Mouse (Mus musculus): ENCODE measurements around the gene Mcemp1. TPM values are rescaled to one million over a fixed set of nuclear protein-coding genes. Genes with fewer than 3 reads are reported as not detected.
A peak's percentile ranks its signal among the peaks of the same experiment; 100 is the strongest.

Gene Mcemp1
- total and polyA plus RNA-seq, 3 experiments, result not detected

- Histone ChIP-seq H3K27ac (ENCODE audit: control insufficient read depth, low read depth, low read length) (peak overlapping the region; percentile 99), H3K27me3 (ENCODE audit: control insufficient read depth in 1 of 2, insufficient read depth in 2 of 2, low read length in 2 of 2) (no peaks in the 10 kb centered on the region), H3K4me1 (ENCODE audit: control insufficient read depth in 1 of 2, insufficient read depth in 2 of 2, low read length in 2 of 2) (peaks cover 10 to 18% of the 10 kb centered on the region in 2 experiments), H3K9ac (ENCODE audit: control insufficient read depth, low read depth, low read length, poor library complexity, severe bottlenecking) (no peak overlapping the region), H3K79me2 (ENCODE audit: control insufficient read depth, insufficient read depth, low read length, poor library complexity) (peaks cover 11% of the 10 kb centered on the region), H3K4me3 (ENCODE audit: control insufficient read depth in 1 of 2, insufficient read depth in 1 of 2, low read depth in 2 of 2, low read length in 2 of 2) (no peak overlapping the region), H3K36me3 (ENCODE audit: control insufficient read depth in 1 of 2, insufficient read depth in 2 of 2, low read length in 2 of 2) (peaks cover 0 to 24% of the 10 kb centered on the region in 2 experiments; a peak in 2 of 4 replicates), H3K9me3 (replicated peaks; ENCODE audit: insufficient read depth, low read length) (no peaks in the 10 kb centered on the region)
- TF ChIP-seq MAX (IDR thresholded peaks at IDR 0.05; ENCODE audit: low read length) (no peak), ETS1 (IDR thresholded peaks at IDR 0.05; ENCODE audit: low read depth, low read length) (no peak), TCF12 (IDR thresholded peaks at IDR 0.05; ENCODE audit: low read depth, low read length) (no peak), HCFC1 (IDR thresholded peaks at IDR 0.05; ENCODE audit: low read depth, low read length) (no peak), ZMIZ1 (IDR thresholded peaks at IDR 0.05; ENCODE audit: low read depth, low read length) (no peak), UBTF (IDR thresholded peaks at IDR 0.05; ENCODE audit: borderline replicate concordance, insufficient read depth, low read depth, low read length) (no peak), SMC3 (IDR thresholded peaks at IDR 0.05; ENCODE audit: low read depth, low read length) (peak; percentile 22; the same call in 1 of the 2 replicates), KAT2A (conservative IDR thresholded peaks at IDR 0.05; ENCODE audit: low read depth, low read length) (no peak), CTCF (IDR thresholded peaks at IDR 0.05 in 2 of 3, conservative IDR thresholded peaks at IDR 0.05 in 1 of 3; ENCODE audit: control insufficient read depth in 1 of 3, insufficient read depth in 1 of 3, low read depth in 2 of 3, low read length in 3 of 3, poor library complexity in 1 of 3, severe bottlenecking in 1 of 3) (peak in 2 of 3 experiments; percentile 43 to 53; a peak in 4 of 6 replicates), POLR2AphosphoS2 (IDR thresholded peaks at IDR 0.05; ENCODE audit: low read length) (no peak), EP300 (IDR thresholded peaks at IDR 0.05; ENCODE audit: low read depth in 1 of 2, low read length in 2 of 2) (no peak), MYB (IDR thresholded peaks at IDR 0.05; ENCODE audit: low read depth, low read length) (no peak), NRF1 (IDR thresholded peaks at IDR 0.05; ENCODE audit: insufficient read depth, low read depth, low read length, poor library complexity, severe bottlenecking) (no peak), USF2 (IDR thresholded peaks at IDR 0.05; ENCODE audit: borderline replicate concordance in 1 of 2, insufficient read depth in 1 of 2, low read depth in 1 of 2, low read length in 2 of 2) (no peak)
- DNase-seq (ENCODE audit: low read depth, low spot score), result peak; percentile 78
These were observed 37.5 kb upstream of the Mcemp1 start for GRCm38 (mm10) chr8:3628014-3628413.

DNA sequence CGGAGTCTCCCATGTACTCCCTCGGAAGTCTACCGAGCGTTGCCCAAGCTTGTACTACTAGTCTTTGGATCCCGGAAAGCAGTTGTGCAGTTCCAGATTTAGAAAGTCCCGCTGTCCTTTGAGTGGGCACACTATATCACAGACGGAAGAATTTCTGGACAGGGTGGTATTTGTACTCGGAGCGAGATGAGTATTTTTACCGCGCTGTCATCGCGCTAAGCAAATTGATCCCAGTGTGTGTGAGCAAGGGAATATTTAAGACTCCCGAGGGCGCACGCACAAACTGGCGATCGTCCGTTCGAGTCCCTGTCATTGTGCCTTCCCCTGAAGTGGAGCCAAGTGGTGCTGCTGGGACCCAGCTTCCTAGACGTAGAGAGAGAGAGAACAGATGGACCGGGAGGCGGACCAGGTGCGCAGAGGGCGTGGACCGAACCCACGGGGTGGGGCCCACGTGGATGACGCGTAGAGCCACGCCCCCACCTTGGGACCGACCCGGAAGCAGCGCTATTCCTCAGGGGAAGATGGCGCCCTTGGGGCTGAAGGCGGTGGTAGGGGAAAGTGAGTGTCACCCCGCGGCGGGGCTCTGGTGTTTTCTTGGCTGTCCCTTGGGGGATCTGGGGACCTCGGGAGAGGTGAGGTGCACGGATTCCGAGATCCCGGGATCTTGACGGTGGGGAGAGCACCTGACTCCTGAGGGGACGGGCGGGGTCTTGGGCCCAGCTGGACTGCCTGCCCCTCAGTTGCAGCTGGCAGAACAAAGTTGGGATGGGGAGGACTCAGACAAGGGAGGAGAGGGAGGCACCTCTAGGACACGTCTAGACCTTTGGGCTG lies 34.7 kb upstream of the Mcemp1 start, which contains the start of gene Stxbp2:
Gene Stxbp2, plus strand, starts transcription at position 309 of the 831 bp plus-strand sequence.
- peak; percentile 88 for DNase-seq (ENCODE audit: low read depth, low spot score)
- peak within 1 kb of the TSS; percentile 20 for H3K27ac ChIP-seq (ENCODE audit: control insufficient read depth, low read depth, low read length)
- no peak; the same call in 1 of the 2 replicates for TF ChIP-seq BHLHE40 (IDR thresholded peaks at IDR 0.05; ENCODE audit: borderline replicate concordance, low read depth, low read length)
- TF ChIP-seq HCFC1 (IDR thresholded peaks at IDR 0.05; ENCODE audit: low read depth, low read length), result peak; percentile 71
- peak; percentile 16; the same call in 1 of the 2 replicates for TF ChIP-seq ETS1 (IDR thresholded peaks at IDR 0.05; ENCODE audit: low read depth, low read length)
- no peak for TF ChIP-seq CHD1 (IDR thresholded peaks at IDR 0.05; ENCODE audit: low read depth, low read length)
- TF ChIP-seq POLR2AphosphoS2 (IDR thresholded peaks at IDR 0.05; ENCODE audit: low read length), result peak; percentile 74; the same call in 1 of the 2 replicates
- TF ChIP-seq SIN3A (IDR thresholded peaks at IDR 0.05; ENCODE audit: low read length), result peak; percentile 58
- no peak for TF ChIP-seq POLR2AphosphoS5 (IDR thresholded peaks at IDR 0.05; ENCODE audit: borderline replicate concordance, low read depth, low read length)
- TF ChIP-seq MYC (IDR thresholded peaks at IDR 0.05; ENCODE audit: low read depth, low read length), result 0 out of 2 replicates have a peak, but pooled peaks have one; percentile 3
- TF ChIP-seq NRF1 (IDR thresholded peaks at IDR 0.05; ENCODE audit: insufficient read depth, low read depth, low read length, poor library complexity, severe bottlenecking), result peak; percentile 45; the same call in 1 of the 2 replicates
- peak; percentile 39; the same call in 1 of the 2 replicates for TF ChIP-seq TBP (IDR thresholded peaks at IDR 0.05; ENCODE audit: low read depth, low read length)
- TF ChIP-seq SMC3 (IDR thresholded peaks at IDR 0.05; ENCODE audit: low read depth, low read length), result no peak
- peak; percentile 71 for TF ChIP-seq USF1 (IDR thresholded peaks at IDR 0.05; ENCODE audit: low read depth, low read length)
- peak; percentile 81 to 84 for TF ChIP-seq POLR2A (IDR thresholded peaks at IDR 0.05; ENCODE audit: control insufficient read depth in 1 of 2, insufficient read depth in 1 of 2, low read depth in 1 of 2, low read length in 2 of 2, poor library complexity in 1 of 2)
- no peak for TF ChIP-seq KAT2A (conservative IDR thresholded peaks at IDR 0.05; ENCODE audit: low read depth, low read length)
- peak; percentile 74 for TF ChIP-seq NELFE (IDR thresholded peaks at IDR 0.05; ENCODE audit: low read depth, low read length)
- no peak for TF ChIP-seq GATA1 (IDR thresholded peaks at IDR 0.05; ENCODE audit: low read depth, low read length)
- TF ChIP-seq TCF12 (IDR thresholded peaks at IDR 0.05; ENCODE audit: low read depth, low read length), result peak; percentile 68
- peak; percentile 98 for TF ChIP-seq ELF1 (IDR thresholded peaks at IDR 0.05; ENCODE audit: low read depth, low read length)
- TF ChIP-seq MAZ (IDR thresholded peaks at IDR 0.05; ENCODE audit: low read depth, low read length), result peak; percentile 52; the same call in 1 of the 2 replicates
- peak; percentile 68; the same call in 1 of the 2 replicates for TF ChIP-seq MXI1 (IDR thresholded peaks at IDR 0.05; ENCODE audit: low read depth, low read length)
- TF ChIP-seq ZMIZ1 (IDR thresholded peaks at IDR 0.05; ENCODE audit: low read depth, low read length), result peak; percentile 60; the same call in 1 of the 2 replicates

More for the DNA sequence above, 34.7 kb upstream of the Mcemp1 start, which contains the start of gene Stxbp2:
- peak within 1 kb of the TSS; percentile 85 for H3K9ac ChIP-seq (ENCODE audit: control insufficient read depth, low read depth, low read length, poor library complexity, severe bottlenecking)
- peak within 1 kb of the TSS; percentile 85 to 87 for H3K4me3 ChIP-seq (ENCODE audit: control insufficient read depth in 1 of 2, insufficient read depth in 1 of 2, low read depth in 2 of 2, low read length in 2 of 2)
- peaks cover 3 to 24% of the 10 kb centered on the region in 2 experiments; a peak in 3 of 4 replicates for H3K36me3 ChIP-seq (ENCODE audit: control insufficient read depth in 1 of 2, insufficient read depth in 2 of 2, low read length in 2 of 2)
- H3K4me1 ChIP-seq (ENCODE audit: control insufficient read depth in 1 of 2, insufficient read depth in 2 of 2, low read length in 2 of 2), result peaks cover 10 to 18% of the 10 kb centered on the region in 2 experiments
- no peaks in the 10 kb centered on the region for H3K9me3 ChIP-seq (replicated peaks; ENCODE audit: insufficient read depth, low read length)
- H3K27me3 ChIP-seq (ENCODE audit: control insufficient read depth in 1 of 2, insufficient read depth in 2 of 2, low read length in 2 of 2), result no peaks in the 10 kb centered on the region
- H3K79me2 ChIP-seq (ENCODE audit: control insufficient read depth, insufficient read depth, low read length, poor library complexity), result peaks cover 11% of the 10 kb centered on the region
